Mouse (Mus musculus): ENCODE results near the gene Rad51.

Rad51 gene

GRCm38 (mm10) chr2:119163999-119164398 is 51.4 kb downstream of the Rad51 start:
- in situ Hi-C loops (cut with MboI, MseI), result no loop called here

- in situ Hi-C loops (cut with MboI, MseI), result no loop called here
Measured at GRCm38 (mm10) chr2:119165401-119165800, 52.8 kb downstream of the Rad51 start.

GRCm38 (mm10) chr2:119166901-119167865 is 54.6 kb downstream of the Rad51 start, which contains the start of gene Gchfr:
Gene Gchfr (plus strand): TSS chr2:119167773.
- in situ Hi-C loops (cut with MboI, MseI), result no loop called here

- in situ Hi-C loops (cut with MboI, MseI), result no loop called here
Measured at GRCm38 (mm10) chr2:119167866-119168256, 55.3 kb downstream of the Rad51 start.

GRCm38 (mm10) chr2:119170282-119170681 is 57.7 kb downstream of the Rad51 start:
- in situ Hi-C loops (cut with MboI, MseI), result no loop called here

GRCm38 (mm10) chr2:119171574-119171973 is 59.0 kb downstream of the Rad51 start:
- in situ Hi-C loops (cut with MboI, MseI), result no loop called here

GRCm38 (mm10) chr2:119172446-119172845 is 59.9 kb downstream of the Rad51 start:
- in situ Hi-C loops (cut with MboI, MseI), result no loop called here

- in situ Hi-C loops (cut with MboI, MseI), result no loop called here
Measured at GRCm38 (mm10) chr2:119172862-119173576, 60.4 kb downstream of the Rad51 start.

GRCm38 (mm10) chr2:119173991-119174651 is 61.5 kb downstream of the Rad51 start, which contains the start of gene Gm14137:
Gene Gm14137 (plus strand): TSS chr2:119174509.
- in situ Hi-C loops (cut with MboI, MseI), result no loop called here

- in situ Hi-C loops (cut with MboI, MseI), result no loop called here
Measured at GRCm38 (mm10) chr2:119174866-119175265, 62.3 kb downstream of the Rad51 start.

- in situ Hi-C loops (cut with MboI, MseI), result no loop called here
Measured at GRCm38 (mm10) chr2:119175614-119176013, 63.0 kb downstream of the Rad51 start.

GRCm38 (mm10) chr2:119176761-119177160 is 64.2 kb downstream of the Rad51 start:
- in situ Hi-C loops (cut with MboI, MseI), result no loop called here

GRCm38 (mm10) chr2:119177384-119177939 is 64.9 kb downstream of the Rad51 start:
- in situ Hi-C loops (cut with MboI, MseI), result no loop called here

GRCm38 (mm10) chr2:119182914-119183313 is 70.3 kb downstream of the Rad51 start:
- in situ Hi-C loops (cut with MboI, MseI), result no loop called here

GRCm38 (mm10) chr2:119189029-119189710 is 76.6 kb downstream of the Rad51 start:
- in situ Hi-C loops (cut with MboI, MseI), result no loop called here

GRCm38 (mm10) chr2:119190969-119191368 is 78.4 kb downstream of the Rad51 start:
- in situ Hi-C loops (cut with MboI, MseI), result no loop called here

GRCm38 (mm10) chr2:119194140-119194539 is 81.5 kb downstream of the Rad51 start:
- in situ Hi-C loops (cut with MboI, MseI), result no loop called here

GRCm38 (mm10) chr2:119196316-119197108 is 83.9 kb downstream of the Rad51 start:
- in situ Hi-C loops (cut with MboI, MseI), result no loop called here
